Mouse (Mus musculus): ENCODE measurements around the gene 4930579F01Rik. TPM values are rescaled to one million over a fixed set of nuclear protein-coding genes. Genes with fewer than 3 reads are reported as not detected.

Gene 4930579F01Rik
- polyA plus RNA-seq, 1 experiment from 2014 or later: 0.22 TPM

DNA sequence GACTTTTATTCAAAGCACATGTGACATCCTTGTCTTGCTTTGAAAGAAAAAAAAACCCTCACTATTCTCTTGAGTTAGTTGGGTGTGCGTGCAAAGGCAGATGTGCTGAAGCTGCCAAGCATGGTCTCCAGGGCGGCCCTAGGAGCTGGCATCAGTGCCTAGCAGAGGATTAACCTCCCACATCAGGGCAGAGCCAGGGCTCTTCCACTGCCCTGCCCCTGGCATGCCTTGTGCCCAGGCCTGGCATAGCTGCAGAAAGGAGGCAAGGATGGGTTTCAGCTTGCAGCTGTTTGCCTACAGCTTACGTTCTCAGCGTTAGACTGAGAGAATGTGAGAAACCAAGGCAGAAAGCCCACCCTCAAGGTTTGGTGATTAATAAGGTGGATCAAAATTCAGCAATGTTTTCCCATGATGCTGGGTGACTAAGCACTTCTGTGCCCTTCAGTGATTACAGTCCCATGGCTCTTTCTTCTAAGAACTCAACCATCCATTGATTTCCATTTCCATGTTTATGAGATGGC lies 18.9 kb upstream of the 4930579F01Rik start:
- H3K4me2 ChIP-seq (replicated peaks; ENCODE audit: low read depth): no peak overlapping the region
- H3K4me3 ChIP-seq (ENCODE audit: low read depth, low read length): no peak overlapping the region
- H3K9me3 ChIP-seq (ENCODE audit: control insufficient read depth, low read length): no peaks in the 10 kb centered on the region
- no peak for DNase-seq (ENCODE audit: low spot score)
- no peak overlapping the region for H3K9ac ChIP-seq (ENCODE audit: low read length)
- ATAC-seq (ENCODE audit: low FRiP score, low TSS enrichment): no peak
- WGBS: 72% methylated on average over 4 of the region's 4 CpGs
- H3K27ac ChIP-seq (replicated peaks): no peak overlapping the region
- no peaks in the 10 kb centered on the region for H3K36me3 ChIP-seq (ENCODE audit: control insufficient read depth, insufficient read depth, low read length)
- 0 out of 2 replicates have a peak, but pooled peaks cover 3% of the 10 kb centered on the region for H3K4me1 ChIP-seq (replicated peaks; ENCODE audit: control insufficient read depth, insufficient read depth)
- no peak for TF ChIP-seq CTCF (IDR thresholded peaks at IDR 0.05; ENCODE audit: low read depth)
- TF ChIP-seq EP300 (optimal IDR thresholded peaks at IDR 0.05): no peak
- H3K27me3 ChIP-seq (ENCODE audit: control insufficient read depth, insufficient read depth, low read length): no peaks in the 10 kb centered on the region

DNA sequence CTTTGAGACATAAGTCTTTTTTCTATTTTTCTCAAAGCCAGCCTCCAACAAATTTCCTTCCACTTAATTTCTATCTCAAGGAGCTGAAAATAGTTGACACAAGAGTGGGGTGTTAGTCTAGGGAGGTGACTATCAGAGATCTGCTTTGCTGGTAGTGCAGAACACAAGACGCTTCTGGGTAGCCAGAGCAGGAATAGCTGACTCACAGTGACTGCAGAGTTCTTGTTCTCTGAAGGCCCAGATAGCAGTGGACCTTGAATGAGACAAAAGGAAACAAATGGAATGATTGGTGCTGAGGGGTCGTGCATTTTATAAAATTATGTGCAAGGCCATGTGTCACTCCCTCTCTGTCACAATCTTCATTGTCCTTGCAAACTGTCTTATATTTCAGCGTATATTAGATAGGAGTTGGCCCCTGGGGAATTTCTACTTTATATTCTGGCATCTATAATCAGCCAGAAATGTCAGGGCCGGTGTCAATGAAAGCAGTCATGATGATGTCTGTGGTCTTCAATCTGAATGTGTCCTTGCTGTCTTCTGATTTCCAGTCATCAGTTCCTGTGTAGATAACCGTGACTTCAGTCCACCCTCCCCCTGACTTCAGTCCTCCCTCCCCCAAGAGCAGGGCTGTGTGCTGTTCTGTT lies 16.9 kb upstream of the 4930579F01Rik start:
- H3K4me2 ChIP-seq (replicated peaks; ENCODE audit: low read depth): no peak overlapping the region
- peak; percentile 33 for DNase-seq (ENCODE audit: low spot score)
- H3K4me3 ChIP-seq (ENCODE audit: low read depth, low read length): no peak overlapping the region
- TF ChIP-seq EP300 (optimal IDR thresholded peaks at IDR 0.05) (no peak), CTCF (IDR thresholded peaks at IDR 0.05; ENCODE audit: low read depth) (no peak)
- H3K27ac ChIP-seq (replicated peaks): no peak overlapping the region
- WGBS: 75% methylated on average over 5 of the region's 5 CpGs
- peak; percentile 92 for ATAC-seq (ENCODE audit: low FRiP score, low TSS enrichment)
- 0 out of 2 replicates have a peak, but pooled peaks cover 3% of the 10 kb centered on the region for H3K4me1 ChIP-seq (replicated peaks; ENCODE audit: control insufficient read depth, insufficient read depth)
- no peaks in the 10 kb centered on the region for H3K9me3 ChIP-seq (ENCODE audit: control insufficient read depth, low read length)
- no peaks in the 10 kb centered on the region for H3K36me3 ChIP-seq (ENCODE audit: control insufficient read depth, insufficient read depth, low read length)
- H3K27me3 ChIP-seq (ENCODE audit: control insufficient read depth, insufficient read depth, low read length): no peaks in the 10 kb centered on the region
- H3K9ac ChIP-seq (ENCODE audit: low read length): no peak overlapping the region

DNA sequence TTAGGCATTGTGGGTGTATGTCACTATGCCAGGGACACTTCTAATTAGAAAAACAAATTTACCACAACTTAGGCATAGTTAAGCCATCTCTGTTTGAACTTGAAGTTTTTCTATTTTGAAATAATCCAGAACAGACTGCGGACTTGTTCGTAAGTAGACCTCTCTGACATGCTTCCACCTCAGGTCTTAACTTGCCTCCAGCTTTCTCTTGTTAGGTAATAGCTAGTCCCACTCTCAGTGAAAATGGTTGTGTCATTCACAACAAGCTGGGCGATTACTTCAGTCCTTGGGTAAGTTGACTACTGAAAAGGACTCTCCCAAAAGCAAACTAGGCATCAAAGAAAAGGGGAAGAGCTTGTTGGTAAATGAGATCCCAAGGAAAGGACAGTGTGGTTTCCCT lies 15.2 kb upstream of the 4930579F01Rik start:
- WGBS: 78% methylated on average over 3 of the region's 3 CpGs
- Histone ChIP-seq H3K9me3 (ENCODE audit: control insufficient read depth, low read length) (no peaks in the 10 kb centered on the region), H3K27me3 (ENCODE audit: control insufficient read depth, insufficient read depth, low read length) (no peaks in the 10 kb centered on the region), H3K36me3 (ENCODE audit: control insufficient read depth, insufficient read depth, low read length) (no peaks in the 10 kb centered on the region), H3K4me3 (ENCODE audit: low read depth, low read length) (no peak overlapping the region), H3K27ac (replicated peaks) (no peak overlapping the region), H3K9ac (ENCODE audit: low read length) (no peak overlapping the region), H3K4me2 (replicated peaks; ENCODE audit: low read depth) (no peak overlapping the region), H3K4me1 (replicated peaks; ENCODE audit: control insufficient read depth, insufficient read depth) (no peaks in the 10 kb centered on the region)
- ATAC-seq (ENCODE audit: low FRiP score, low TSS enrichment) (no peak), DNase-seq (ENCODE audit: low spot score) (no peak)
- no peak for TF ChIP-seq EP300 (optimal IDR thresholded peaks at IDR 0.05)
- no peak for TF ChIP-seq CTCF (IDR thresholded peaks at IDR 0.05; ENCODE audit: low read depth)

DNA sequence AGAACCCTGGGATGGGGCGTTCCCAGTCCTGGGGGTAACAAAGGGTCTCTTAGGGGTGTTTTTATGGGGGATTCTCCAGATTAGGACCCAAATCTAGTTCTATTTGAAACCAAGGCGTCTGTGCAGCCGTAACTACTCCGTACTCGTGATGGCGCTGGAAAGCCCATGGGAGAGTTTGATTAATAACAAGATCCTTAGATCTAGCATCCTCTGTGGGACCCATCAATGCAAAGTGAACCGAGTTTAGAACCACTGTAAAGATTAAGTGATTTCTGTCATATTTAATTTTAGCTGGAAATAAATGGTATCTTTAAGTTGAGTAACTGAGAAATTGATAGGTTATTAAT lies 5.1 kb upstream of the 4930579F01Rik start:
- Histone ChIP-seq H3K9ac (ENCODE audit: low read length) (no peak overlapping the region), H3K4me1 (replicated peaks; ENCODE audit: control insufficient read depth, insufficient read depth) (no peaks in the 10 kb centered on the region), H3K4me3 (ENCODE audit: low read depth, low read length) (no peak overlapping the region), H3K27ac (replicated peaks) (no peak overlapping the region), H3K27me3 (ENCODE audit: control insufficient read depth, insufficient read depth, low read length) (no peaks in the 10 kb centered on the region), H3K4me2 (replicated peaks; ENCODE audit: low read depth) (no peak overlapping the region), H3K36me3 (ENCODE audit: control insufficient read depth, insufficient read depth, low read length) (no peaks in the 10 kb centered on the region), H3K9me3 (ENCODE audit: control insufficient read depth, low read length) (no peaks in the 10 kb centered on the region)
- ATAC-seq (ENCODE audit: low FRiP score, low TSS enrichment) (no peak), DNase-seq (ENCODE audit: low spot score) (no peak)
- 79% methylated on average over 7 of the region's 7 CpGs for WGBS
- TF ChIP-seq CTCF (IDR thresholded peaks at IDR 0.05; ENCODE audit: low read depth) (no peak), EP300 (optimal IDR thresholded peaks at IDR 0.05) (no peak)

DNA sequence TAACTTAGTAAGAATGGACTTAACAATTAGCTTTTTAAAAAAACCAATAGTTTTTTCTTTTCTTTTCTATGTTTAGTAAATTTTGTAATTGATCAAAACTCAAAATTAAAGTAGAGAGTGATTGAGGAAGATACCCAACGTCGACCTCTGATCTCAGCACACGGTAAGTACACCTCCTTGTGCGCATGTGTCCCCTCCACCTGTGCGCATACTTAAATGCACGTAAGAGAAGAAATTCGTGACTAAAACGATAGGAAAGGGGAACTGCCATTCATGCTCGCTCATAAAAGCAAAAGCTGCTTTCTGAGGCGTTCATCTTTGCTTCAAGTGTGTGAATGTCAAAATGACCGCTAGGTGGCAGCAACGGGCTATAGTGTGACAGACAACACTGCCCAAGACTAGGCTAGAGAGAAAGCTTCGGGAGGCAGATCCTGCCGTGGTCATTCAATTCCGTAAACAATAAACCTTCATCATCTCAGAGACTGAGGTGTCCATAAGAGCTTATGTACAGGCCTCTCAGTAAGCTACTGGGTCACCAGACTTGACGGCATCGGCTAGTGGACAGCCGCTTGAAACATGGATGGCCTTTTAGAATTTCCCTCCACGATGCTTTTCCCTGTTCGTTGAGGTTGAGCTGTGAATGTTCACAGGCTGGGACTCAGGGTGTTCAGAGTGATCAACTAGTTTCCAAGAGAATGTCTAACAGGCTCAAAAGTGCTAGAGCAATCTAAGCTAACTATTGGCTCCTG lies 4.5 kb upstream of the 4930579F01Rik start:
- Histone ChIP-seq H3K36me3 (ENCODE audit: control insufficient read depth, insufficient read depth, low read length) (no peaks in the 10 kb centered on the region), H3K4me2 (replicated peaks; ENCODE audit: low read depth) (peak overlapping the region; percentile 43), H3K9ac (ENCODE audit: low read length) (peak overlapping the region; percentile 35; the same call in 1 of the 2 replicates), H3K4me3 (ENCODE audit: low read depth, low read length) (peak overlapping the region; percentile 19; the same call in 1 of the 2 replicates), H3K27me3 (ENCODE audit: control insufficient read depth, insufficient read depth, low read length) (no peaks in the 10 kb centered on the region), H3K4me1 (replicated peaks; ENCODE audit: control insufficient read depth, insufficient read depth) (no peaks in the 10 kb centered on the region), H3K27ac (replicated peaks) (no peak overlapping the region), H3K9me3 (ENCODE audit: control insufficient read depth, low read length) (no peaks in the 10 kb centered on the region)
- peak; percentile 87 for DNase-seq (ENCODE audit: low spot score)
- 24% methylated on average over 20 of the region's 20 CpGs for WGBS
- TF ChIP-seq CTCF (IDR thresholded peaks at IDR 0.05; ENCODE audit: low read depth) (peak; percentile 99), EP300 (optimal IDR thresholded peaks at IDR 0.05) (no peak)
- ATAC-seq (ENCODE audit: low FRiP score, low TSS enrichment): peak; percentile 90

DNA sequence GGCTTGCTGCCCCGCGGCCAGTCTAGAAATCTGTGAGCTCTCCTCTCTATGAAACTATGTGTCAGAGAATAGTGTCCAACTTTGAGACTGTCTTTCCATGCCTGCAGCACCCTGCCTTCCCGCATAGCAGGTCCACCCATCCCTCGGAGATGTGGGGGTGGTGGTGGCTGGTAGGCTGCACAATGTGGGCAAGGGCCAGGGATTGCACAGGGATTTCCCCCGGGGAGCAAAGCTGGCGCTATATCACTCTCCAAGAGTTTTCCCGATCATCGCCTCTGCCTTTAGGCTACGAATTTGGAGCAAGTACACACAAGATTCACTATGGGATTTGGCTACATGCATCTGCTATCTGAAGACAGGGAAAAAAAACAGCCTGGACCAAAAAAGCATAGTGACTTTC lies 3.9 kb upstream of the 4930579F01Rik start:
- ATAC-seq (ENCODE audit: low FRiP score, low TSS enrichment): 0 out of 2 replicates have a peak, but pooled peaks have one; percentile 45
- TF ChIP-seq CTCF (IDR thresholded peaks at IDR 0.05; ENCODE audit: low read depth) (no peak), EP300 (optimal IDR thresholded peaks at IDR 0.05) (no peak)
- no peak overlapping the region for H3K4me2 ChIP-seq (replicated peaks; ENCODE audit: low read depth)

More for the DNA sequence above, 3.9 kb upstream of the 4930579F01Rik start:
- H3K36me3 ChIP-seq (ENCODE audit: control insufficient read depth, insufficient read depth, low read length): no peaks in the 10 kb centered on the region
- no peaks in the 10 kb centered on the region for H3K27me3 ChIP-seq (ENCODE audit: control insufficient read depth, insufficient read depth, low read length)
- H3K4me1 ChIP-seq (replicated peaks; ENCODE audit: control insufficient read depth, insufficient read depth): no peaks in the 10 kb centered on the region
- H3K9ac ChIP-seq (ENCODE audit: low read length): no peak overlapping the region
- 62% methylated on average over 9 of the region's 9 CpGs for WGBS
- H3K4me3 ChIP-seq (ENCODE audit: low read depth, low read length): no peak overlapping the region
- DNase-seq (ENCODE audit: low spot score): no peak
- H3K9me3 ChIP-seq (ENCODE audit: control insufficient read depth, low read length): no peaks in the 10 kb centered on the region
- no peak overlapping the region for H3K27ac ChIP-seq (replicated peaks)
